Mouse (Mus musculus): Measurements from ENCODE around the gene Gnai2. TPM values are rescaled to one million over a fixed set of nuclear protein-coding genes. Genes with fewer than 3 reads are reported as not detected.

The Gnai2 gene
- polyA plus RNA-seq, 1 experiment from 2014 or later, result 423 TPM

- H3K9ac ChIP-seq (ENCODE audit: low read length), result no peak overlapping the region
- H3K27me3 ChIP-seq (replicated peaks; ENCODE audit: control insufficient read depth, insufficient read depth, low read length), result no peaks in the 10 kb centered on the region
- no peak overlapping the region for H3K4me3 ChIP-seq (ENCODE audit: low read depth, low read length)
- no peaks in the 10 kb centered on the region for H3K9me3 ChIP-seq (replicated peaks; ENCODE audit: control insufficient read depth, low read length)
- ATAC-seq, result no peak
- no peak overlapping the region for H3K27ac ChIP-seq (ENCODE audit: low read depth, low read length)
- WGBS, result 90% methylated on average over 14 of the region's 14 CpGs
- H3K36me3 ChIP-seq (ENCODE audit: control insufficient read depth, insufficient read depth, low read length), result peaks cover 11% of the 10 kb centered on the region; the same call in 1 of the 2 replicates
- peaks cover 15% of the 10 kb centered on the region for H3K4me1 ChIP-seq (ENCODE audit: control insufficient read depth, insufficient read depth, low read length)
- no peak for DNase-seq (ENCODE audit: low spot score)
- H3K4me2 ChIP-seq (ENCODE audit: low read length), result no peak overlapping the region
These were observed 52.0 kb downstream of the Gnai2 start for GRCm38 (mm10) chr9:107583174-107583573.

- no peak for ATAC-seq
- DNase-seq (ENCODE audit: low spot score), result no peak
- no peak overlapping the region for H3K4me2 ChIP-seq (ENCODE audit: low read length)
- peaks cover 11% of the 10 kb centered on the region; the same call in 1 of the 2 replicates for H3K36me3 ChIP-seq (ENCODE audit: control insufficient read depth, insufficient read depth, low read length)
- H3K9me3 ChIP-seq (replicated peaks; ENCODE audit: control insufficient read depth, low read length), result no peaks in the 10 kb centered on the region
- no peak overlapping the region for H3K4me3 ChIP-seq (ENCODE audit: low read depth, low read length)
- no peak overlapping the region for H3K27ac ChIP-seq (ENCODE audit: low read depth, low read length)
- H3K4me1 ChIP-seq (ENCODE audit: control insufficient read depth, insufficient read depth, low read length), result peaks cover 13% of the 10 kb centered on the region
- no peaks in the 10 kb centered on the region for H3K27me3 ChIP-seq (replicated peaks; ENCODE audit: control insufficient read depth, insufficient read depth, low read length)
- H3K9ac ChIP-seq (ENCODE audit: low read length), result no peak overlapping the region
- WGBS, result 89% methylated on average over 7 of the region's 7 CpGs
These were observed 52.6 kb downstream of the Gnai2 start for GRCm38 (mm10) chr9:107582509-107583062.

GRCm38 (mm10) chr9:107581584-107581983, 53.6 kb downstream of the Gnai2 start:
- Histone ChIP-seq H3K4me2 (ENCODE audit: low read length) (peak overlapping the region; percentile 71), H3K4me3 (ENCODE audit: low read depth, low read length) (peak overlapping the region; percentile 58), H3K9ac (ENCODE audit: low read length) (peak overlapping the region; percentile 60), H3K27me3 (replicated peaks; ENCODE audit: control insufficient read depth, insufficient read depth, low read length) (no peaks in the 10 kb centered on the region), H3K27ac (ENCODE audit: low read depth, low read length) (no peak overlapping the region; the same call in 1 of the 2 replicates), H3K9me3 (replicated peaks; ENCODE audit: control insufficient read depth, low read length) (no peaks in the 10 kb centered on the region), H3K4me1 (ENCODE audit: control insufficient read depth, insufficient read depth, low read length) (peaks cover 13% of the 10 kb centered on the region), H3K36me3 (ENCODE audit: control insufficient read depth, insufficient read depth, low read length) (peaks cover 11% of the 10 kb centered on the region; the same call in 1 of the 2 replicates)
- WGBS, result 76% methylated on average over 4 of the region's 4 CpGs
- no peak for ATAC-seq
- DNase-seq (ENCODE audit: low spot score), result no peak

GRCm38 (mm10) chr9:107580501-107581317, 54.5 kb downstream of the Gnai2 start, which contains the start of gene Hyal3:
Gene Hyal3 (plus strand): TSS chr9:107580818.
- Histone ChIP-seq H3K9ac (ENCODE audit: low read length) (peak within 1 kb of the TSS; percentile 60), H3K4me1 (ENCODE audit: control insufficient read depth, insufficient read depth, low read length) (peaks cover 13% of the 10 kb centered on the region), H3K4me2 (ENCODE audit: low read length) (peak within 1 kb of the TSS; percentile 71), H3K36me3 (ENCODE audit: control insufficient read depth, insufficient read depth, low read length) (peaks cover 11% of the 10 kb centered on the region; the same call in 1 of the 2 replicates), H3K4me3 (ENCODE audit: low read depth, low read length) (peak within 1 kb of the TSS; percentile 58), H3K9me3 (replicated peaks; ENCODE audit: control insufficient read depth, low read length) (no peaks in the 10 kb centered on the region), H3K27ac (ENCODE audit: low read depth, low read length) (peak within 1 kb of the TSS; percentile 74), H3K27me3 (replicated peaks; ENCODE audit: control insufficient read depth, insufficient read depth, low read length) (no peaks in the 10 kb centered on the region)
- DNase-seq (ENCODE audit: low spot score), result peak; percentile 95
- peak; percentile 87 for ATAC-seq
- WGBS, result 1% methylated on average over 32 of the region's 32 CpGs

- H3K4me3 ChIP-seq (ENCODE audit: low read depth, low read length), result no peak overlapping the region
- peaks cover 13% of the 10 kb centered on the region for H3K4me1 ChIP-seq (ENCODE audit: control insufficient read depth, insufficient read depth, low read length)
- 94% methylated on average over 14 of the region's 14 CpGs for WGBS
- peaks cover 16% of the 10 kb centered on the region; the same call in 1 of the 2 replicates for H3K36me3 ChIP-seq (ENCODE audit: control insufficient read depth, insufficient read depth, low read length)
- no peaks in the 10 kb centered on the region for H3K9me3 ChIP-seq (replicated peaks; ENCODE audit: control insufficient read depth, low read length)
- ATAC-seq, result no peak
- H3K27me3 ChIP-seq (replicated peaks; ENCODE audit: control insufficient read depth, insufficient read depth, low read length), result no peaks in the 10 kb centered on the region
- H3K9ac ChIP-seq (ENCODE audit: low read length), result 0 out of 2 replicates have a peak overlapping the region, but pooled peaks have one; percentile 21
- H3K4me2 ChIP-seq (ENCODE audit: low read length), result no peak overlapping the region
- peak; percentile 32 for DNase-seq (ENCODE audit: low spot score)
- H3K27ac ChIP-seq (ENCODE audit: low read depth, low read length), result peak overlapping the region; percentile 11; the same call in 1 of the 2 replicates
These were observed 55.9 kb downstream of the Gnai2 start for GRCm38 (mm10) chr9:107579023-107579900.

- Histone ChIP-seq H3K4me2 (ENCODE audit: low read length) (no peak within 1 kb of the TSS), H3K27me3 (replicated peaks; ENCODE audit: control insufficient read depth, insufficient read depth, low read length) (no peaks in the 10 kb centered on the region), H3K27ac (ENCODE audit: low read depth, low read length) (peak within 1 kb of the TSS; percentile 11; the same call in 1 of the 2 replicates), H3K4me3 (ENCODE audit: low read depth, low read length) (no peak within 1 kb of the TSS), H3K9me3 (replicated peaks; ENCODE audit: control insufficient read depth, low read length) (no peaks in the 10 kb centered on the region), H3K9ac (ENCODE audit: low read length) (0 out of 2 replicates have a peak within 1 kb of the TSS, but pooled peaks have one; percentile 21), H3K36me3 (ENCODE audit: control insufficient read depth, insufficient read depth, low read length) (peaks cover 17% of the 10 kb centered on the region), H3K4me1 (ENCODE audit: control insufficient read depth, insufficient read depth, low read length) (peaks cover 13% of the 10 kb centered on the region)
- no peak for ATAC-seq
- WGBS, result 84% methylated on average over 3 of the region's 3 CpGs
- DNase-seq (ENCODE audit: low spot score), result no peak
These were observed 56.6 kb downstream of the Gnai2 start, which contains the start of gene Naa80 for GRCm38 (mm10) chr9:107578587-107578986. Gene Naa80 (plus strand): TSS chr9:107578887.

- Histone ChIP-seq H3K4me3 (ENCODE audit: low read depth, low read length) (no peak overlapping the region), H3K4me1 (ENCODE audit: control insufficient read depth, insufficient read depth, low read length) (peaks cover 13% of the 10 kb centered on the region), H3K4me2 (ENCODE audit: low read length) (no peak overlapping the region), H3K27ac (ENCODE audit: low read depth, low read length) (no peak overlapping the region), H3K27me3 (replicated peaks; ENCODE audit: control insufficient read depth, insufficient read depth, low read length) (no peaks in the 10 kb centered on the region), H3K36me3 (ENCODE audit: control insufficient read depth, insufficient read depth, low read length) (peaks cover 18% of the 10 kb centered on the region), H3K9ac (ENCODE audit: low read length) (no peak overlapping the region), H3K9me3 (replicated peaks; ENCODE audit: control insufficient read depth, low read length) (no peaks in the 10 kb centered on the region)
- WGBS, result 93% methylated on average over 10 of the region's 10 CpGs
- no peak for ATAC-seq
- no peak for DNase-seq (ENCODE audit: low spot score)
These were observed 57.3 kb downstream of the Gnai2 start for GRCm38 (mm10) chr9:107577871-107578270.

- Histone ChIP-seq H3K9me3 (replicated peaks; ENCODE audit: control insufficient read depth, low read length) (no peaks in the 10 kb centered on the region), H3K36me3 (ENCODE audit: control insufficient read depth, insufficient read depth, low read length) (peaks cover 29% of the 10 kb centered on the region), H3K27ac (ENCODE audit: low read depth, low read length) (peak within 1 kb of the TSS; percentile 58; the same call in 1 of the 2 replicates), H3K9ac (ENCODE audit: low read length) (peak within 1 kb of the TSS; percentile 38; the same call in 1 of the 2 replicates), H3K4me2 (ENCODE audit: low read length) (peak within 1 kb of the TSS; percentile 46), H3K4me1 (ENCODE audit: control insufficient read depth, insufficient read depth, low read length) (peaks cover 13% of the 10 kb centered on the region), H3K4me3 (ENCODE audit: low read depth, low read length) (0 out of 2 replicates have a peak within 1 kb of the TSS, but pooled peaks have one; percentile 11), H3K27me3 (replicated peaks; ENCODE audit: control insufficient read depth, insufficient read depth, low read length) (no peaks in the 10 kb centered on the region)
- ATAC-seq (peak; percentile 69), DNase-seq (ENCODE audit: low spot score) (peak; percentile 82)
- whole genome bisulfite sequencing, result 26% methylated on average over 16 of the region's 16 CpGs
These were observed 58.6 kb downstream of the Gnai2 start, which contains the start of gene Hyal1 for GRCm38 (mm10) chr9:107576357-107577107. Gene Hyal1 (plus strand): TSS chr9:107576927.
